Mouse (Mus musculus): ENCODE measurements around the gene Gm4302.

- TF ChIP-seq MAX (IDR thresholded peaks at IDR 0.05) (no peak), CTCF (IDR thresholded peaks at IDR 0.05; ENCODE audit: control insufficient read depth, insufficient read depth, insufficient read length) (no peak), MYOG (IDR thresholded peaks at IDR 0.05; ENCODE audit: control insufficient read depth, extremely low read depth, insufficient read length) (no peak), USF1 (IDR thresholded peaks at IDR 0.05; ENCODE audit: low read depth) (no peak)
These were observed 44.5 kb upstream of the Gm4302 start for GRCm38 (mm10) chr10:100296105-100296504.

All from C2C12 (cell line).